Mouse (Mus musculus) mouse trophoblast stem cell (cell line): ENCODE results near the gene Nedd4.
"Not testable (repeated sequence)": the region's sequence is repeated elsewhere in the genome, so short reads cannot be mapped to it uniquely, and the experiment has no call there.

Experiments
- in situ Hi-C, 2 experiments: fragments of 300-500 bp; cut with MseI, MboI; formaldehyde crosslinking; loops; 2 replicates in 1 of 2; 3 replicates in 1 of 2; pipeline ENCODE4 v1.15.1; 2025

Nedd4 gene

DNA sequence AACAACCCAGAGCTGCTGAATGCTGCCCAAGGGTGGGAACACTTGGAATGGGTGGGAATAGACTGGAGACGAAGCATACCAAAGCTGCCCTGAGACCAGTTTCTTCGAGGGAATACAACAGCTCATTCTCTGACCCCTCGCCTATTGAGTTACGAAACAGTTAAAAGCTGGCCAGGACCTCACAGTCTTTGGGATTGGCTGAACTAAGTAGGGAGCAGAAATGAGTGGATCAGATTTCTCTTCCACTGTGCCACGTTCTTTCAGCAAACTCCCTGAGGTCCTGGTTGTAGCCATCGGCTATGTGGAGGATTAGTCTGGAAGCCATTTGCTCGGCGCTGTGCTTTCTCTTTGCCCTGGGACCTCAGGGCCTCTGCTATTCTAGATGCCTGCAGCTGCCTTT is 9.2 kb upstream of the Nedd4 start:
- in situ Hi-C loops, result no loop called here

DNA sequence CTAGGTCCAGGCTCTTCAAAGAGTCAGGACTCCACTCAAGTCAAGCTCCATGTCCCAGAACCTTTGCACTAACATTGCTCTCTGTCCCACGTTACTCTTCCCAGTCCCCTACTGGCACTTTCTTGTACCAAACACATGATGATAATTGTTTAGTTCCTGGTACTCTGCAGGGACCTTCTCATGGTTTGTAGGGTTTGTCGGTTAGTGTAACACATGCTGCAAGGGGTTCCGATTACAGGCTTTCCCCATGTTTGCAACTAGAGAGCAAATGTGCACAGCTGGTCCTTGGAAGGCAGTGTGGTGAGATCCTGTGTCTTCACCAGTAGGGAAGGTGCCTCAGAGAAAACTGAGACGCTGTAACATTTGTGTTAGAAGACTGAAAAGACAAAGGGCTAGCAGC is 8.6 kb upstream of the Nedd4 start:
- in situ Hi-C loops, result no loop called here

GRCm38 (mm10) chr9:72654593-72655242 is 7.4 kb upstream of the Nedd4 start:
- in situ Hi-C loops, result no loop called here

DNA sequence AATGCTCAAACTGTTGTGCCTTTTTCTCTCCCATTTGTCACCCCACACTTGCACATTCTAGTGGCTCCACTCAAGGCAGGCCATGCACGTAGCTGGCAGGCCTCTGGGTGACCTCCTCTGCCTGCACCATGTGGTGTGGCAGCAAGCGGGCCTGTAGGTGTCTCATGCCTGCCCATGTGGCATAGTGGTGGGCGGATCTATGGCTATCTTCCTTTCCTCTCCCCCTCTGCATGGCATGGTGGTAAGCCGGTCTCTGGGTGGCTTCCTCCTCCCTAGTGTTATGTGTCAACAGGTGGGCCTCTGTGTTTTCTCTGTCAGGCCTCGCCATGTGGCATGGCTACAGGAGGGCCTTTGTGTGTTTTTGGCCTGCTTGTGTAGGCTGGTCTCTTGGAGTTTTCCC is 6.5 kb upstream of the Nedd4 start:
- in situ Hi-C loops, result no loop called here

- in situ Hi-C loops, result no loop called here
These were observed 5.7 kb upstream of the Nedd4 start for GRCm38 (mm10) chr9:72656491-72656890.

GRCm38 (mm10) chr9:72656940-72657339 is 5.2 kb upstream of the Nedd4 start:
- in situ Hi-C loops, result no loop called here

DNA sequence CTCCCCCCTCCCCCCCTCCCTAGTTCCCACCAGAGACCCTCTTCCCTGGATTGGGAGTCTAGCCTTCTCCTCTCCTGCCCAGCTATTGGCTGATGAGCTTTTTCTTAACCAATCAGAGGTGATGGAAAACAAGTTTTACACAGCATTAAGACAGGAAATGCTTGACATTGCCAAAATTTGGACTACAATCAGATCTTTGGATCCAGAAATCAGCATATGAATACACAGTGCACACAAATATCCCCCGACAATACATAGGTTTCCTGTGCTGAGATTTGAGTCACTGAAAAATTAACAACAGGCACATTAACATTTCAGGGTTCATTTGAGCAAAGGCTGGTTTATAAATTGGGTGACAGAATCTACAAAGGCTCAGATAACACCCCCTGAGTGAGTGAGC is 4.5 kb upstream of the Nedd4 start:
- in situ Hi-C loops, result no loop called here

DNA sequence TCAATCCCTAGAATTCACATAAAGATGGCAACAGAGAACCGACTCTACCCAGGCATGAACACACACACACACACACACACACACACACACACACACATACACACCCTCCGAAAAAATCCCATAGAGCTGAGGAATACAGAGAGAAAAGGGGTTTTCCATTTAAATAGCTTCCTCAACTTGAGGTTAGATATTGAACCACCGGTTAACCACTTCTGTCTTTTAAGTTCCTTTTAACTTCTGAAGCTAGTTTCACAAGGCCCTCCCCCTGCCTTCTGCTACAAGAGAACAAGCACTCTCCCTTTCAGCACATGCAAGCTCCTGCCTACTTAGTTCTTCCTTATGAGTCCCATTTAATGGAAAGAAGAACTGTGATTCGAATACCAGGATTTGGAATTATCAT is 2.0 kb upstream of the Nedd4 start:
- in situ Hi-C loops, result no loop called here

GRCm38 (mm10) chr9:72660911-72661310 is 1.2 kb upstream of the Nedd4 start:
- in situ Hi-C loops, result no loop called here

DNA sequence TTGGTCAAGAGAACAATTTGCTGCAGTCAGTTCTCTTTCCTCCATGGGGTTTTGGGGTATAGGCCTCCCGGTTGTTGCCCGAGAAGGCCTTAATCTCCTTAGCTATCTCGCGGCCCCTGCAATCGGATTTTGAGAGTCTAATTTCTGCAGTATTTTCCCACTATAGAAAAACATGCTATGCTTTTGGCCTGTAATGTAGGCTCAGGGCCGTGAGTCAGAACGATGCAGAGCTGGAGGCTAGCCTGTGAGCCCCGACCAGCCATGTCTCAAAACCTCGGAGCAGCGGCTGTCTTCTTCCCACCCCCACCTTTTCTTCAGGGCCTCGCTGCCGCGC is 618 bp upstream of the Nedd4 start:
- in situ Hi-C loops, result no loop called here

- in situ Hi-C loops, result no loop called here
These were observed 766 bp downstream of the Nedd4 start for GRCm38 (mm10) chr9:72662691-72663533.

GRCm38 (mm10) chr9:72663534-72663918 is 1.4 kb downstream of the Nedd4 start:
- in situ Hi-C loops, result no loop called here

GRCm38 (mm10) chr9:72664409-72665351 is 2.5 kb downstream of the Nedd4 start:
- in situ Hi-C loops, result no loop called here

GRCm38 (mm10) chr9:72665517-72665916 is 3.4 kb downstream of the Nedd4 start:
- in situ Hi-C loops, result no loop called here

GRCm38 (mm10) chr9:72666352-72667021 is 4.3 kb downstream of the Nedd4 start:
- in situ Hi-C loops, result not testable (repeated sequence)

GRCm38 (mm10) chr9:72667126-72667525 is 5.0 kb downstream of the Nedd4 start:
- in situ Hi-C loops, result no loop called here

- in situ Hi-C loops, result no loop called here
These were observed 7.2 kb downstream of the Nedd4 start for GRCm38 (mm10) chr9:72669383-72669782.

DNA sequence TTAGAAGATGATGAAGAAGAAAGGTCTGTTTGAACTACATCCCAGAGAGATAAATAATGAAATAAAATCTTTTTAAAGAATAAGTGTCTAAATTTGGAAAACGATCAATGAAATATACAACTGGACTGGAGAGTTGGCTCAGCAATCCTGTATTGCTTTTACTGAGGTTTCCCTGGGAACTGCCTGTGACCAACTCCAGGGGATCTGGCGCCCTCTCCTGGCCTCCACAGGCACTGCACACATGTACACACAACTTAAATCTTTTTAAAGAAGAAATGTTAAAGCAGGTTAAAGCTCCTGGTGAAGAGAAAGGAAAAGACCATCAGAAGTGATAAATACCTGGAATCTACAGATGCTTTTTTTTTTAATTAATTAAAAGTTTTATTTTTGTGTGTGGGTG is 10.2 kb downstream of the Nedd4 start:
- in situ Hi-C loops, result loop anchor here (5.0 kb wide), 1 partner anchor 35 kb away; no protein-coding TSS in a partner anchor

DNA sequence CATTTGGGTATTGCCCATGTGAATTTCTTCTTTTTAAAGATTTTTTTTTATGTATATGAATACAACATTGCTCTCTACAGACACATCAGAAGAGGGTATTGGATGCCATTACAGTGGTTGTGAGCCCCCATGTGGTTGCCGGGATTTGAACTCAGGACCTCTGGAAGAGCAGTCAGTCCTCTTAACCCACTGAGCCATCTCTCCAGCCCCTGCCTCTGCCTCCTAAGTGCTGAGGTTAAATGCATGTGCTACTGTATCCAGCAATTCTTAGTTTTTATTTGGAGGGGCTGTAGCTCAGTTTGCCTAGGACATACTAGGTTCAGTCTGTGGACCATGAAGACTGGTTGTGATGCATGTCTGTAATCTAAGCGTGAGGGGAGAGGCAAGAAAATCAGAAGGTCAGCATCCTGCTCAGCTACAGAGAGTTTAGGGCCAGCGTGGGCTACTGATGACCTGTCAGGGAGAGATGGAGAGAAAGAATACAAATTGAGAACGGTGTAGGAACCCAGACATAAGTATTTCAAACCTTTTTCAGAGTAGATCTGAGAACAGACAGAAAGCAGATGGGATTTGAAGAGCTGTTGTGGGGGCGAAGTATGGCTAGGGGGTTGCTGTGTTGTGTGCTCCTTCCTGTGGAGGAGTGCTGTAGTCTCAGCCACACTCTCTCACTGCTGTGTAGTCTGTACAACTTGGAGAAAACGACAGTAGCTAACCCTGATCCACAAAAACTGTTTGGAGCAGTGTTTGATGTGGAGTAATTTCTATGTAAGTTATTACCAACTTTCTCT is 13.0 kb downstream of the Nedd4 start:
- in situ Hi-C loops, result loop anchor here (5.0 kb wide), 1 partner anchor 38 kb away; no protein-coding TSS in a partner anchor

DNA sequence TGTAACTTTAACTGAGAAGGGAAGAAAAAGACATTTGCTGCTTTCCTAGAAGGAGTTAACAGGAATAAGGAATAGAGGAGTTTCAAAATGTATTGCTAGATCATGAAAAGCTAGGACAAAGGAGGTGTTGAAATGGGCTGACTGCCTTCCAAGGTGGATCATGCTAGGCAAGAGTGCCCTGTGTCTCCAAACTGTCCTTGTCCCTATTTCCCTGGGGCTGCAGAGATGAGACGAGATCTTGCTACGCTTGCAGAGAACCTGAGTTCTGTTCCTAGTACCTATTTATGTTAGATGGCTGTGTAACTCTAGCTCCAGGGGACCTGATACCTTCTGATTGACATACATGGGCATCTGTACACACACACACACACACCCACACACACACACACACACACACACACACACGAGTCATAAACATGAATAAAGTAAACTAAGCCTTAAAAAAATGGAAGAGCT is 13.6 kb downstream of the Nedd4 start:
- in situ Hi-C loops, result no loop called here

DNA sequence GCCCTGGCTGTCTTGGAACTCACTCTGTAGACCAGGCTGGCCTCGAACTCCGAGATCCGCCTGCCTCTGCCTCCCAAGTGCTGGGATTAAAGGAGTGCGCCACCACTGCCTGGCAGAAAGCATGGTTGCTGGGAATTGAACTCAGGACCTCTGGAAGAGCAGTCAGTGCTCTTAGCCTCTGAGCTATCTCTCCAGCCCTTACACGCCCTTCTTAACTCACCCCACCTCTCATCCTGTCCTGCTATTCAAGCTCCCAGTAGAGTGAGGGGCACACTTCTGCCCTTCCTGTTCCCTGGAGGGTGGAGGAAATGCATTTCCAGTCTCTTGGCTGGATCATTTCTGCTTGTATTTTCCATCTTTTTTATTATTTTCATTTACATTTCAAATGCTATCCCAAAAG is 15.5 kb downstream of the Nedd4 start:
- in situ Hi-C loops, result no loop called here
